Mouse (Mus musculus): ENCODE results near the gene Iqsec1.

DNA sequence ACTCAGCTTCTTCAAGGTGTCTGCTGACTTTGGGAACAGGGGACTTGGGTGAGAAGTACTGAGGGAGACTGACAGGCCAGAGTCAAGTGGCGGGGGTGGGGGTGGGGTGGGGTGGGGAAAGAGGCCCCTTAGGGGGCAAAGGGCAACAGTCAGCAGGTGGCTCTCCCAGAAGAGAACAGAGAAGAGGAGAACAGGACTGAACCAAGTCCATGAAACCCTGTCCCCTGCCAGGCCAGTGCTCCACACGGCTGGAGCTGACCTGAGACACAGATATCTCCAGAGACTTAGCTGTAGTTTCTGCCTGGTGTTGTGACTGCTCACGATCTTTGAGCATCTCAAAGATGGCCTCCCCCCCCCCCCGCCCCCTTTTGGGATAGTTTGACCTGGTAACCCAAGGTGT, 339.2 kb downstream of the Iqsec1 start:
- TF ChIP-seq CTCF (IDR thresholded peaks at IDR 0.05; ENCODE audit: low read depth) (no peak), EP300 (IDR thresholded peaks at IDR 0.05; ENCODE audit: low read depth) (no peak)

Measured in heart, postnatal 0 days (tissue).